Mouse (Mus musculus): ENCODE measurements around the gene Gsc. TPM values are rescaled to one million over a fixed set of nuclear protein-coding genes. Genes with fewer than 3 reads are reported as not detected.

The Gsc gene
- not detected in 2 replicates for total RNA-seq (2014; rRNA removed; ENCODE audit: low replicate concordance)
- 0.21 TPM in 1 of 2 replicates, not detected in the other for polyA plus RNA-seq (2015; fragmentation: Nextera tagmentation; extraction: Ambion mirVana)

GRCm38 (mm10) chr12:104472601-104473424 is at the start of gene Gsc:
TSS of gene Gsc (minus strand) at chr12:104473330.
- peak within 1 kb of the TSS; percentile 79 for H3K4me2 ChIP-seq (ENCODE audit: low read depth, low read length)
- H3K27ac ChIP-seq (ENCODE audit: low read depth), result no peak within 1 kb of the TSS
- H3K9ac ChIP-seq (replicated peaks; ENCODE audit: low read depth, low read length), result 0 out of 2 replicates have a peak within 1 kb of the TSS, but pooled peaks have one; percentile 20
- under 1% methylated on average over 94 of the region's 97 CpGs for WGBS
- no peak for DNase-seq (ENCODE audit: low spot score)
- TF ChIP-seq EP300 (IDR thresholded peaks at IDR 0.05; ENCODE audit: low read depth) (no peak), CTCF (IDR thresholded peaks at IDR 0.05; ENCODE audit: low read depth) (no peak)
- no peaks in the 10 kb centered on the region for H3K9me3 ChIP-seq (replicated peaks; ENCODE audit: control insufficient read depth, low read length)
- H3K4me1 ChIP-seq (ENCODE audit: control insufficient read depth, insufficient read depth), result peaks cover 15% of the 10 kb centered on the region; the same call in 1 of the 2 replicates
- H3K27me3 ChIP-seq (ENCODE audit: control insufficient read depth, insufficient read depth, low read length), result peaks cover 87% of the 10 kb centered on the region
- peak within 1 kb of the TSS; percentile 55 for H3K4me3 ChIP-seq (ENCODE audit: low read depth, low read length)
- H3K36me3 ChIP-seq (replicated peaks; ENCODE audit: control insufficient read depth, insufficient read depth, low read length), result no peaks in the 10 kb centered on the region
- peak; percentile 39; the same call in 1 of the 2 replicates for ATAC-seq (ENCODE audit: insufficient read depth, low read depth)

GRCm38 (mm10) chr12:104519721-104520120 is 46.6 kb upstream of the Gsc start:
- no peak overlapping the region for H3K9ac ChIP-seq (replicated peaks; ENCODE audit: low read depth, low read length)
- TF ChIP-seq EP300 (IDR thresholded peaks at IDR 0.05; ENCODE audit: low read depth) (no peak), CTCF (IDR thresholded peaks at IDR 0.05; ENCODE audit: low read depth) (no peak)
- H3K9me3 ChIP-seq (replicated peaks; ENCODE audit: control insufficient read depth, low read length), result 0 out of 2 replicates have a peak, but pooled peaks cover 7% of the 10 kb centered on the region
- DNase-seq (ENCODE audit: low spot score), result no peak
- 86% methylated on average over 5 of the region's 5 CpGs for WGBS
- H3K27ac ChIP-seq (ENCODE audit: low read depth), result no peak overlapping the region
- no peak overlapping the region for H3K4me3 ChIP-seq (ENCODE audit: low read depth, low read length)
- H3K36me3 ChIP-seq (replicated peaks; ENCODE audit: control insufficient read depth, insufficient read depth, low read length), result no peaks in the 10 kb centered on the region
- no peak overlapping the region for H3K4me2 ChIP-seq (ENCODE audit: low read depth, low read length)
- no peaks in the 10 kb centered on the region for H3K4me1 ChIP-seq (ENCODE audit: control insufficient read depth, insufficient read depth)
- H3K27me3 ChIP-seq (ENCODE audit: control insufficient read depth, insufficient read depth, low read length), result no peaks in the 10 kb centered on the region
- ATAC-seq (ENCODE audit: insufficient read depth, low read depth), result no peak

- WGBS, result 57% methylated on average over 7 of the region's 7 CpGs
- ATAC-seq (ENCODE audit: insufficient read depth, low read depth), result no peak
These were observed 34.8 kb upstream of the Gsc start for GRCm38 (mm10) chr12:104507911-104508310.

GRCm38 (mm10) chr12:104492009-104492408 is 18.9 kb upstream of the Gsc start:
- H3K4me2 ChIP-seq (ENCODE audit: low read depth, low read length), result no peak overlapping the region
- no peak overlapping the region for H3K4me3 ChIP-seq (ENCODE audit: low read depth, low read length)
- WGBS, result 14% methylated on average over 6 of the region's 6 CpGs
- 0 out of 2 replicates have a peak, but pooled peaks cover 4% of the 10 kb centered on the region for H3K27me3 ChIP-seq (ENCODE audit: control insufficient read depth, insufficient read depth, low read length)
- DNase-seq (ENCODE audit: low spot score) (peak; percentile 53), ATAC-seq (ENCODE audit: insufficient read depth, low read depth) (peak; percentile 51)
- no peaks in the 10 kb centered on the region for H3K9me3 ChIP-seq (replicated peaks; ENCODE audit: control insufficient read depth, low read length)
- H3K9ac ChIP-seq (replicated peaks; ENCODE audit: low read depth, low read length), result no peak overlapping the region
- TF ChIP-seq EP300 (IDR thresholded peaks at IDR 0.05; ENCODE audit: low read depth) (no peak), CTCF (IDR thresholded peaks at IDR 0.05; ENCODE audit: low read depth) (no peak)
- no peaks in the 10 kb centered on the region for H3K4me1 ChIP-seq (ENCODE audit: control insufficient read depth, insufficient read depth)
- no peak overlapping the region for H3K27ac ChIP-seq (ENCODE audit: low read depth)
- no peaks in the 10 kb centered on the region for H3K36me3 ChIP-seq (replicated peaks; ENCODE audit: control insufficient read depth, insufficient read depth, low read length)

More at GRCm38 (mm10) chr12:104507911-104508310, 34.8 kb upstream of the Gsc start:
- Histone ChIP-seq H3K9me3 (replicated peaks; ENCODE audit: control insufficient read depth, low read length) (no peaks in the 10 kb centered on the region), H3K4me2 (ENCODE audit: low read depth, low read length) (no peak overlapping the region), H3K9ac (replicated peaks; ENCODE audit: low read depth, low read length) (no peak overlapping the region), H3K27me3 (ENCODE audit: control insufficient read depth, insufficient read depth, low read length) (no peaks in the 10 kb centered on the region), H3K4me1 (ENCODE audit: control insufficient read depth, insufficient read depth) (no peaks in the 10 kb centered on the region), H3K4me3 (ENCODE audit: low read depth, low read length) (no peak overlapping the region), H3K27ac (ENCODE audit: low read depth) (no peak overlapping the region), H3K36me3 (replicated peaks; ENCODE audit: control insufficient read depth, insufficient read depth, low read length) (no peaks in the 10 kb centered on the region)
- TF ChIP-seq EP300 (IDR thresholded peaks at IDR 0.05; ENCODE audit: low read depth), result no peak
- no peak for TF ChIP-seq CTCF (IDR thresholded peaks at IDR 0.05; ENCODE audit: low read depth)
- DNase-seq (ENCODE audit: low spot score), result no peak

- DNase-seq (ENCODE audit: low spot score), result no peak
- no peak overlapping the region for H3K27ac ChIP-seq (ENCODE audit: low read depth)
- H3K27me3 ChIP-seq (ENCODE audit: control insufficient read depth, insufficient read depth, low read length), result peaks cover 23% of the 10 kb centered on the region; the same call in 1 of the 2 replicates
- H3K4me3 ChIP-seq (ENCODE audit: low read depth, low read length), result no peak overlapping the region
- no peak for TF ChIP-seq CTCF (IDR thresholded peaks at IDR 0.05; ENCODE audit: low read depth)
- TF ChIP-seq EP300 (IDR thresholded peaks at IDR 0.05; ENCODE audit: low read depth), result no peak
- H3K9ac ChIP-seq (replicated peaks; ENCODE audit: low read depth, low read length), result no peak overlapping the region
- no peaks in the 10 kb centered on the region for H3K4me1 ChIP-seq (ENCODE audit: control insufficient read depth, insufficient read depth)
- no peaks in the 10 kb centered on the region for H3K36me3 ChIP-seq (replicated peaks; ENCODE audit: control insufficient read depth, insufficient read depth, low read length)
- no peak overlapping the region for H3K4me2 ChIP-seq (ENCODE audit: low read depth, low read length)
- no peak for ATAC-seq (ENCODE audit: insufficient read depth, low read depth)
- no peaks in the 10 kb centered on the region for H3K9me3 ChIP-seq (replicated peaks; ENCODE audit: control insufficient read depth, low read length)
- WGBS, result 29% methylated on average over 8 of the region's 8 CpGs
These were observed 13.1 kb upstream of the Gsc start for GRCm38 (mm10) chr12:104486205-104486604.
